Mouse (Mus musculus): ENCODE results near the gene Il16. TPM values are rescaled to one million over a fixed set of nuclear protein-coding genes. Genes with fewer than 3 reads are reported as not detected.

Il16 gene
- polyA plus RNA-seq, 1 experiment from 2014 or later = 0.77 TPM

DNA sequence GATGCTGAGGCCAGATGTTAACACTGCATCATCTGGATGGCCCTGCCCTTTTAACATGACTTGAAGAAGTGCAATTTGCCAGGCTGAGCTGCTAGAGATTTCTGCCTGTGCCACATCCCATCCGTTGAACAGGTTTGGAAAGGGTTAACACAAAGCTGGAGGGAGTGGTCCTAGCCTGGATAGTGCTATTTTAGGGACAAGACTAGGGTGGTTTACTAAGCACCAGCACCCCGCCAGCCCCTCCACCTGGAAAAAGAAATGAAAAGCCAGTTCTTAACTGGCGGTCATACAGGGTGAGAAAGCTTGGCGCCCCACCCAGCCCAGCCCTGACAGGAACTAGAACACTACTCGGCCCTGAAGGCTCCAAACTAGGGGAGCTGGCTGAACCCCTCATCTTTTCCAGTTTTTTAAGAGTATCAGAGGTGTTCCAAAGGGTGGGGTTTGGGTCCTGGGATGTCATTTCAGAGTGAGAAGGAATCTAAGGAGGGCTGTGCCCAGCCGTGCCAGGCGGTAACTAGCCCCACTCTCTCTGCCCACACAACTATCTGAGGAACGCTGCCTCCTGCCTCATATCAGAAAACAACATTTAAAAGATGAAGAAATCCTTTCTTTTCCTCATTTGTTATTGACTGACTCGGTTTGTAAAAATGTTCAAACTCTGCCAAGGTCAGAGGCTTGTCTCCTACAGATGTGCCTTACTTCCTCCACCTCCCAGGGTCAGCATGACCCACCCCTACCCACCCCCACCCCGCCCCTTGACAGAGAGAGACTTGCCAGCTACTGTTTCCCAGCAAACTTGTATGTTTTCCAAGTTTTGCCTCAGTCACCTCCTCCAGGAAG, 6.7 kb downstream of the Il16 start:
- 79% methylated on average over 10 of the region's 10 CpGs for WGBS
- no peak overlapping the region for H3K9ac ChIP-seq (ENCODE audit: low read length)
- ATAC-seq (replicated peaks; ENCODE audit: low FRiP score) = no peak

DNA sequence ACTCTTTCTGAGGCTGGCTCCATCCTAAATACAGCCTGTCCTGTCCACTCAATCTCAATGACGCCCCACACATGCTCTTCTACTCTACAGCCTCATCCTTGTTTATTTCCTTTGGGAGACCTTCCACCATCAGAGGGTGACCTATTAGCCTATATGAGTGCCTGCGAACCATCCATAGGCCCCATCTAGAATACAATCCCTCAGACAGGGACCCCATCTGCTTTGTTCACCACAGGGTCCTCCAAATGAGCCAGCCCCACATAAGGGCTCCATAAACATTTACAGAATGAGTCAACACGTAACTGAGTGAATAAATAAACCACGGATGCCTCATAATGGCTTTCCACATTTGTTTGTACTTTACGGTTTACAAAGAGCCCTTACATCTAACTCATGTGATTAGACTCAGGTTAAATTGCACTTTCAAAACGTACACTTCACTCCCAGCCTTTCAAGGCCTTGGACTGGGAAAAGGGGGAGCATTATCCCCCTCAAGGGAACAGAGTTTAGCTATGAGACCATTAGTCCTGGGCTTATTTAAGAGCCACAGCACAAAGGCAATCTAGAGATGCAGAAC, 7.5 kb downstream of the Il16 start:
- H3K36me3 ChIP-seq (ENCODE audit: control insufficient read depth, insufficient read depth, low read length) = no peaks in the 10 kb centered on the region
- no peak overlapping the region for H3K9ac ChIP-seq (ENCODE audit: low read length)
- no peak for ATAC-seq (replicated peaks; ENCODE audit: low FRiP score)
- DNase-seq (ENCODE audit: low spot score) = no peak
- no peak overlapping the region for H3K4me3 ChIP-seq (ENCODE audit: low read depth, low read length)
- H3K27ac ChIP-seq (ENCODE audit: low read depth, low read length) = no peak overlapping the region
- no peaks in the 10 kb centered on the region for H3K27me3 ChIP-seq (ENCODE audit: control insufficient read depth, insufficient read depth, low read length)
- 79% methylated on average over 6 of the region's 6 CpGs for WGBS
- H3K9me3 ChIP-seq (ENCODE audit: control insufficient read depth, low read length) = no peaks in the 10 kb centered on the region
- H3K4me2 ChIP-seq (ENCODE audit: low read depth, low read length, severe bottlenecking) = no peak overlapping the region
- no peaks in the 10 kb centered on the region for H3K4me1 ChIP-seq (replicated peaks; ENCODE audit: control insufficient read depth, insufficient read depth, low read length)

More for the DNA sequence above, 6.7 kb downstream of the Il16 start:
- H3K27me3 ChIP-seq (ENCODE audit: control insufficient read depth, insufficient read depth, low read length) = no peaks in the 10 kb centered on the region
- no peaks in the 10 kb centered on the region for H3K4me1 ChIP-seq (replicated peaks; ENCODE audit: control insufficient read depth, insufficient read depth, low read length)
- H3K27ac ChIP-seq (ENCODE audit: low read depth, low read length) = no peak overlapping the region
- no peaks in the 10 kb centered on the region for H3K36me3 ChIP-seq (ENCODE audit: control insufficient read depth, insufficient read depth, low read length)
- no peak overlapping the region for H3K4me3 ChIP-seq (ENCODE audit: low read depth, low read length)
- no peak overlapping the region for H3K4me2 ChIP-seq (ENCODE audit: low read depth, low read length, severe bottlenecking)
- no peaks in the 10 kb centered on the region for H3K9me3 ChIP-seq (ENCODE audit: control insufficient read depth, low read length)
- DNase-seq (ENCODE audit: low spot score) = no peak

DNA sequence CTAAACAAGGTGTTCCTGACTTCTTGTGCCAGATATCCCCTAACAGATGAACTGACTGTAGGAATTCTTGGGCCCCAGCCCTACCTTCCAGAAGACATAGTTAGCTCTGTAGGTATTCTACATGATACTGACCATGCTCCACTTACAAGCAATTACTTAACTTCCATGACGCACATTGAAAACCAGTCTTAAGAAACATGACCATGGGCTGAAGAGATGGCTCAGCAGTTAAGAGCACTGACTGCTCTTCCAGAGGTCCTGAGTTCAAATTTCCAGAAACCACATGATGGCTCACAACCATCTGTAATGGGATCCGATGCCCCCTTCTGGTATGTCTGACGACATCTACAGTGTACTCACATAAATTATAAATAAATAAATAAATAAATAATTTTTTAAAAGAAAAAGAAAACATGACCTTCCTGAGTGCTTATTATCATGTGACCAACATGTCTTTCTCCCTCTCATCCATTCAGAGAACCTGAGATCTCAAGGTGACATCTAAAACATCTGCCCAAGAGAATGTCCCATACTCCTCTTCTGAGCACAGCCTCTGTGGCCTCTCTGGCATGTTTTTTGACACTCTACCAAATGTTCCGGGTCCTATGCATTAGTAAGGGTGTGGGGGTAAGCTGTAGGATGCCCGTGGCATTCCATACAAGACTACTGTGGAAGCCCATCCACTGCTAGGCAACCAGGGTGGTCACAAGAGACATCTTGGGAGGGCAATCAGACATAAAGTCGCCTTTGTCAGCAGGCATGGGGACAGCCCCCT, 9.0 kb downstream of the Il16 start:
- H3K9me3 ChIP-seq (ENCODE audit: control insufficient read depth, low read length) = no peaks in the 10 kb centered on the region
- no peak overlapping the region for H3K27ac ChIP-seq (ENCODE audit: low read depth, low read length)
- no peaks in the 10 kb centered on the region for H3K27me3 ChIP-seq (ENCODE audit: control insufficient read depth, insufficient read depth, low read length)
- 89% methylated on average over 6 of the region's 6 CpGs for WGBS
- no peak overlapping the region for H3K4me3 ChIP-seq (ENCODE audit: low read depth, low read length)
- ATAC-seq (replicated peaks; ENCODE audit: low FRiP score) (no peak), DNase-seq (ENCODE audit: low spot score) (no peak)
- no peaks in the 10 kb centered on the region for H3K4me1 ChIP-seq (replicated peaks; ENCODE audit: control insufficient read depth, insufficient read depth, low read length)
- H3K4me2 ChIP-seq (ENCODE audit: low read depth, low read length, severe bottlenecking) = no peak overlapping the region
- no peaks in the 10 kb centered on the region for H3K36me3 ChIP-seq (ENCODE audit: control insufficient read depth, insufficient read depth, low read length)
- H3K9ac ChIP-seq (ENCODE audit: low read length) = no peak overlapping the region

DNA sequence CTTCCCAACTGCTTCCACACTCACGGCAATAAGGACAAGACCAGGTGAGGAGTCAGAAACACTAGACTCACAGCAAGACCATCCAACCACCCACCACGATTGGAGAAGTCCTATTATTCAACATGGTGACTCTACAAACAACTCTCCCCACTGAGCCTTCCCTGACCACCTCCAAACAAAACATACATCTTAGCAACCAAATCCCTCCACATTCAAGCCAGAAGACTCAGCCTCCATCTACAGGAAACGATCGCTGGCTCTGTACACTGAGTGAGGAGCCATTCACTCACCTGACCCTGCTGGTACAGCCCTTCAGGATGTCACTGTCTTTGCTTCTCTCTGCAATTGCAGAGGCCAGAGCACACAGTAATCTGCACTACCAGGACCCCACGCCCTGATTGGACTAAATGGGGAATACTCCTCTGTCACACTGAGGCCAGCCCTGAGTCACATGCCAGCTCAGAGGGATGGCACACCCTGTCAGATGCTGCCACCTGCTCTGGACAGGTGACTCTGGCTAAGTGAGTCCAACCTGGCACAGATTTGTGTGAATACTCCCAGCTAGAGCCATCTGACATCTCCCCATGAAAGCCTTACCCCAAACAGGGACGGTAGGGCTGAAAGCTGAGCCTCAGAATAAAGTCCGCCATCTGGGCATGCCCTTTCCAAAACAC, 10.3 kb downstream of the Il16 start:
- no peak overlapping the region for H3K9ac ChIP-seq (ENCODE audit: low read length)
- no peaks in the 10 kb centered on the region for H3K9me3 ChIP-seq (ENCODE audit: control insufficient read depth, low read length)
- WGBS = 88% methylated on average over 7 of the region's 7 CpGs
- ATAC-seq (replicated peaks; ENCODE audit: low FRiP score) (no peak), DNase-seq (ENCODE audit: low spot score) (no peak)
- H3K4me1 ChIP-seq (replicated peaks; ENCODE audit: control insufficient read depth, insufficient read depth, low read length) = no peaks in the 10 kb centered on the region
- no peak overlapping the region for H3K4me2 ChIP-seq (ENCODE audit: low read depth, low read length, severe bottlenecking)
- no peak overlapping the region for H3K4me3 ChIP-seq (ENCODE audit: low read depth, low read length)
- no peaks in the 10 kb centered on the region for H3K27me3 ChIP-seq (ENCODE audit: control insufficient read depth, insufficient read depth, low read length)
- H3K27ac ChIP-seq (ENCODE audit: low read depth, low read length) = no peak overlapping the region
- no peaks in the 10 kb centered on the region for H3K36me3 ChIP-seq (ENCODE audit: control insufficient read depth, insufficient read depth, low read length)

DNA sequence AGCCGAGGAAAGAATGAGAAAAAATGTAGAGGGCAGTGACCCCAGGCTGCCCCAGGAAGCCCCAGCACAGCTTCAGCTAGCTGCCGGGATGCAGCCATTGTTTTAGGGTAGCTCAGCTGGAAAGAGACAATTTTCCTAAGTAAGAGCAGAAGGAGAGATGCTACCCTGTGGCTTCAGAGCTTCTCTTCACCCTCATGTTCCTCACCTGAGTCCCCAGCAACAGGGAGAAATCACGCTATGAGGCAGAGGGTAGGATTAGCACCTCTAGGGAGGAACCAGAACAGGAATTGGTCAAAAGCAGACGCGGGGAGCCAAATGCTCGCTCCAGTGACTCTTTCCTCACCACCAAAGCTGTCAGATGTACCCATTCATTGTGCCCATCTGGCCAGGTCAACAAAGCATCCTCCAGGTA, 10.8 kb downstream of the Il16 start:
- ATAC-seq (replicated peaks; ENCODE audit: low FRiP score) (no peak), DNase-seq (ENCODE audit: low spot score) (no peak)
- Histone ChIP-seq H3K4me3 (ENCODE audit: low read depth, low read length) (no peak overlapping the region), H3K36me3 (ENCODE audit: control insufficient read depth, insufficient read depth, low read length) (no peaks in the 10 kb centered on the region), H3K4me1 (replicated peaks; ENCODE audit: control insufficient read depth, insufficient read depth, low read length) (no peaks in the 10 kb centered on the region), H3K9ac (ENCODE audit: low read length) (no peak overlapping the region), H3K27ac (ENCODE audit: low read depth, low read length) (no peak overlapping the region), H3K9me3 (ENCODE audit: control insufficient read depth, low read length) (no peaks in the 10 kb centered on the region), H3K4me2 (ENCODE audit: low read depth, low read length, severe bottlenecking) (no peak overlapping the region), H3K27me3 (ENCODE audit: control insufficient read depth, insufficient read depth, low read length) (no peaks in the 10 kb centered on the region)
- 57% methylated on average over 6 of the region's 6 CpGs for WGBS

- Histone ChIP-seq H3K27me3 (ENCODE audit: control insufficient read depth, insufficient read depth, low read length) (no peaks in the 10 kb centered on the region), H3K4me2 (ENCODE audit: low read depth, low read length, severe bottlenecking) (no peak overlapping the region), H3K9ac (ENCODE audit: low read length) (no peak overlapping the region), H3K4me1 (replicated peaks; ENCODE audit: control insufficient read depth, insufficient read depth, low read length) (no peaks in the 10 kb centered on the region), H3K9me3 (ENCODE audit: control insufficient read depth, low read length) (no peaks in the 10 kb centered on the region), H3K27ac (ENCODE audit: low read depth, low read length) (no peak overlapping the region), H3K36me3 (ENCODE audit: control insufficient read depth, insufficient read depth, low read length) (no peaks in the 10 kb centered on the region), H3K4me3 (ENCODE audit: low read depth, low read length) (no peak overlapping the region)
- WGBS = 86% methylated on average over 3 of the region's 3 CpGs
- no peak for ATAC-seq (replicated peaks; ENCODE audit: low FRiP score)
- no peak for DNase-seq (ENCODE audit: low spot score)
Measured at GRCm38 (mm10) chr7:83734246-83734645, 11.3 kb downstream of the Il16 start.

GRCm38 (mm10) chr7:83732781-83733180, 12.7 kb downstream of the Il16 start:
- Histone ChIP-seq H3K27me3 (ENCODE audit: control insufficient read depth, insufficient read depth, low read length) (no peaks in the 10 kb centered on the region), H3K4me2 (ENCODE audit: low read depth, low read length, severe bottlenecking) (no peak overlapping the region), H3K4me3 (ENCODE audit: low read depth, low read length) (no peak overlapping the region), H3K27ac (ENCODE audit: low read depth, low read length) (no peak overlapping the region), H3K36me3 (ENCODE audit: control insufficient read depth, insufficient read depth, low read length) (no peaks in the 10 kb centered on the region), H3K4me1 (replicated peaks; ENCODE audit: control insufficient read depth, insufficient read depth, low read length) (no peaks in the 10 kb centered on the region), H3K9me3 (ENCODE audit: control insufficient read depth, low read length) (no peaks in the 10 kb centered on the region), H3K9ac (ENCODE audit: low read length) (no peak overlapping the region)
- DNase-seq (ENCODE audit: low spot score) (no peak), ATAC-seq (replicated peaks; ENCODE audit: low FRiP score) (no peak)
- WGBS = 89% methylated on average over 3 of the region's 3 CpGs

- no peaks in the 10 kb centered on the region for H3K27me3 ChIP-seq (ENCODE audit: control insufficient read depth, insufficient read depth, low read length)
- H3K4me1 ChIP-seq (replicated peaks; ENCODE audit: control insufficient read depth, insufficient read depth, low read length) = no peaks in the 10 kb centered on the region
- H3K9me3 ChIP-seq (ENCODE audit: control insufficient read depth, low read length) = no peaks in the 10 kb centered on the region
- H3K36me3 ChIP-seq (ENCODE audit: control insufficient read depth, insufficient read depth, low read length) = no peaks in the 10 kb centered on the region
- no peak for ATAC-seq (replicated peaks; ENCODE audit: low FRiP score)
- H3K4me2 ChIP-seq (ENCODE audit: low read depth, low read length, severe bottlenecking) = no peak overlapping the region
- H3K27ac ChIP-seq (ENCODE audit: low read depth, low read length) = no peak overlapping the region
- no peak overlapping the region for H3K4me3 ChIP-seq (ENCODE audit: low read depth, low read length)
- WGBS = 89% methylated on average over 15 of the region's 15 CpGs
- no peak overlapping the region for H3K9ac ChIP-seq (ENCODE audit: low read length)
- DNase-seq (ENCODE audit: low spot score) = no peak
Measured at GRCm38 (mm10) chr7:83731961-83732666, 13.4 kb downstream of the Il16 start.

Measured in forebrain, embryonic 11.5 days (tissue).